ENCODE assay signal across 32 mouse cellular contexts in the genomic region with DNA sequence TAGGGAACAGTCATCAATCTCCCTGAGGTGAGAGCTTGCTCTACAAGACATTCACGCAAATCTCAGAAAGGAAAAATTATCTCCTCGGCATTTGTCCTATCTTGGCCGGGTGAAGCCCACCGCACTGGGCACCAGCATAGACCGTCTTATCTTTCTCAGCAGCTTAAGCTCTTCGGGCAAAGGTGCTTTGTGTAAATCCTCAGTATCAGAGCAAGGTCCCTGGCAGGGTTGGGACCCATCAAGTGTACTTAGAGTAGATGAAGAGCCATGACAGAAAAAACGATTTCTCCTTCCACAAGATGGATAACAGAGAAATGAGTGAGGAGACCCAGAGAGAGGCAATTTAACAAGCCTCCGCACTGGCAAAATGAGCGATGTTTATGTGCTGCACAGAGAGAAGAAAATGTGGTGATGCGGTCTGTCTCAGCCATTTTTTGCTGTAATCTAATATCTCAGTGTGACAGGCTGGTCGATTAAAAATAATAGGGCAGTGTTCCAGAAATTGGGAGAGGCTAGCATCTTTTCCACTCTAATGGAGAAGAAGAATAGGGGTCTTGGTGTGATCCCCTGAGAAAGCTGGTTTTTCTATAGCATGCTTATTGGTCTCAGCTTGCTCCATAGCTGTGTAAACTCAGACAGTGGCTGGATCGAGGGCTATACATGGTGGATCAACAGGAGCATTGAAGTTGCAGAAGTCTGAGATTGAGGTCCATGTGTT.
A peak's percentile ranks its signal among the peaks of the same experiment; 100 is the strongest.
DNase-seq lines count a peak whose midpoint lies in the region; ATAC-seq and TF ChIP-seq lines count a peak whose summit lies in the region.
"Had no signal": no experiment of that assay in that cellular context is flagged by ENCODE, and none has a peak within 500 bp of the region (broad histone marks: within the 10 kb centered on the region; RNA-seq: fewer than 3 reads in every experiment).

No protein-coding gene starts in this region.

- DNase-seq in hindbrain, embryonic 11.5 days (ENCODE audit: low spot score) = no peak
- no peak for DNase-seq in hindbrain, embryonic 10.5 days (ENCODE audit: low spot score)
- no peak for DNase-seq in neural tube, embryonic 10.5 days (ENCODE audit: extremely low spot score, low spot score)
- peak; percentile 10 for DNase-seq in hindbrain, postnatal 0 days (ENCODE audit: low spot score)
- no peak for DNase-seq in urinary bladder, postnatal 36 days (ENCODE audit: low spot score in 2 of 2)
- no peak for DNase-seq in Muller cell, postnatal 12 days (ENCODE audit: inconsistent ontology term)
- DNase-seq: adrenal gland, postnatal 10 days; cerebellum, adult 11 months; cerebellum, adult 9-11 months; gastrocnemius, adult 2 months; gastrocnemius, postnatal 36 days; heart, adult 2 months; heart, postnatal 10 days; kidney, adult 11 months; kidney, postnatal 25 days; liver; lung, embryonic 14.5 days; lung, postnatal 14 days; right cerebral cortex, adult 18-20 months; thymus, adult 18-20 months; thymus, postnatal 25 days had no signal

- peak overlapping the region; percentile 42; the same call in 1 of the 2 replicates for H3K27ac ChIP-seq in hindbrain, embryonic 11.5 days (ENCODE audit: low read depth, low read length)
- H3K27ac ChIP-seq in hindbrain, embryonic 10.5 days = no peak overlapping the region
- 0 out of 2 replicates have a peak overlapping the region, but pooled peaks have one; percentile 24 for H3K27ac ChIP-seq in neural tube, embryonic 13.5 days (replicated peaks)
- H3K27ac ChIP-seq in hindbrain, postnatal 0 days = no peak overlapping the region
- H3K27ac ChIP-seq: gastrocnemius, adult 2 months; heart, adult 2 months; heart, embryonic 13.5 days; kidney, embryonic 15.5 days; liver, embryonic 15.5 days; midbrain, embryonic 12.5 days; stomach, postnatal 0 days had no signal

- TF ChIP-seq CTCF in hindbrain, postnatal 0 days (IDR thresholded peaks at IDR 0.05; ENCODE audit: low read depth) = no peak

- no peaks in the 10 kb centered on the region for H3K9me3 ChIP-seq in hindbrain, embryonic 11.5 days (ENCODE audit: control insufficient read depth, low read length)
- H3K9me3 ChIP-seq in hindbrain, embryonic 10.5 days = no peaks in the 10 kb centered on the region
- H3K9me3 ChIP-seq in neural tube, embryonic 13.5 days = no peaks in the 10 kb centered on the region
- H3K9me3 ChIP-seq in hindbrain, postnatal 0 days (ENCODE audit: low read length) = no peaks in the 10 kb centered on the region
- H3K9me3 ChIP-seq: G1E; heart, embryonic 13.5 days; kidney, embryonic 15.5 days; liver, embryonic 15.5 days; midbrain, embryonic 12.5 days had no signal

- H3K27me3 ChIP-seq in hindbrain, embryonic 11.5 days (ENCODE audit: control insufficient read depth, insufficient read depth, low read length) = no peaks in the 10 kb centered on the region
- H3K27me3 ChIP-seq in hindbrain, embryonic 10.5 days (ENCODE audit: insufficient read depth, poor library complexity, severe bottlenecking) = 0 out of 2 replicates have a peak, but pooled peaks cover 4% of the 10 kb centered on the region
- H3K27me3 ChIP-seq in neural tube, embryonic 13.5 days = no peaks in the 10 kb centered on the region
- no peaks in the 10 kb centered on the region for H3K27me3 ChIP-seq in hindbrain, postnatal 0 days (ENCODE audit: insufficient read depth, low read length)
- H3K27me3 ChIP-seq: heart, embryonic 13.5 days; kidney, embryonic 15.5 days; liver, embryonic 15.5 days; Patski had no signal

- H3K4me1 ChIP-seq in hindbrain, embryonic 11.5 days (replicated peaks; ENCODE audit: control insufficient read depth, insufficient read depth, low read length) = peaks cover 6% of the 10 kb centered on the region; the same call in 1 of the 2 replicates
- H3K4me1 ChIP-seq in hindbrain, embryonic 10.5 days (replicated peaks) = peaks cover 25% of the 10 kb centered on the region
- H3K4me1 ChIP-seq in neural tube, embryonic 13.5 days (replicated peaks) = peaks cover 6% of the 10 kb centered on the region
- H3K4me1 ChIP-seq in hindbrain, postnatal 0 days (ENCODE audit: insufficient read depth, low read length) = no peaks in the 10 kb centered on the region
- H3K4me1 ChIP-seq: kidney, embryonic 15.5 days; liver, embryonic 15.5 days had no signal

- ATAC-seq in hindbrain, embryonic 11.5 days (ENCODE audit: low FRiP score) = no peak
- peak; percentile 50; the same call in 1 of the 2 replicates for ATAC-seq in neural tube, embryonic 13.5 days (ENCODE audit: low read depth)
- no peak for ATAC-seq in hindbrain, postnatal 0 days
- ATAC-seq: forebrain, embryonic 16.5 days; Patski had no signal

- no peaks in the 10 kb centered on the region for H3K36me3 ChIP-seq in hindbrain, embryonic 11.5 days (ENCODE audit: control insufficient read depth, insufficient read depth, low read length)
- no peaks in the 10 kb centered on the region for H3K36me3 ChIP-seq in hindbrain, embryonic 10.5 days
- no peaks in the 10 kb centered on the region for H3K36me3 ChIP-seq in neural tube, embryonic 13.5 days
- H3K36me3 ChIP-seq in hindbrain, postnatal 0 days (ENCODE audit: insufficient read depth, low read length) = no peaks in the 10 kb centered on the region
- H3K36me3 ChIP-seq: G1E; heart, embryonic 13.5 days; kidney, embryonic 15.5 days; liver, embryonic 15.5 days; midbrain, embryonic 12.5 days had no signal

- H3K4me3 ChIP-seq in hindbrain, embryonic 11.5 days (ENCODE audit: low read depth, low read length) = no peak overlapping the region
- no peak overlapping the region for H3K4me3 ChIP-seq in hindbrain, embryonic 10.5 days
- H3K4me3 ChIP-seq in neural tube, embryonic 13.5 days = no peak overlapping the region
- no peak overlapping the region for H3K4me3 ChIP-seq in hindbrain, postnatal 0 days (ENCODE audit: low read length)
- H3K4me3 ChIP-seq: erythroblast, embryonic 14.5 days; gastrocnemius, adult 2 months; heart, adult 2 months; heart, embryonic 13.5 days; kidney, embryonic 15.5 days; liver, embryonic 15.5 days; midbrain, embryonic 12.5 days; myocyte had no signal

- 73% methylated on average over 12 of the region's 12 CpGs for WGBS in hindbrain, embryonic 11.5 days
- WGBS in hindbrain, embryonic 10.5 days = 84% methylated on average over 12 of the region's 12 CpGs
- 71% methylated on average over 12 of the region's 12 CpGs for WGBS in neural tube, embryonic 13.5 days
- whole genome bisulfite sequencing in hindbrain, postnatal 0 days = 56% methylated on average over 12 of the region's 12 CpGs

- no peak overlapping the region for H3K4me2 ChIP-seq in hindbrain, embryonic 11.5 days (replicated peaks; ENCODE audit: low read depth, low read length)
- H3K4me2 ChIP-seq in neural tube, embryonic 13.5 days = no peak overlapping the region
- H3K4me2 ChIP-seq in hindbrain, postnatal 0 days (ENCODE audit: low read depth, low read length) = no peak overlapping the region
- H3K4me2 ChIP-seq: heart, embryonic 13.5 days; kidney, embryonic 15.5 days; liver, embryonic 15.5 days; lung, embryonic 14.5 days; midbrain, embryonic 12.5 days had no signal

- H3K9ac ChIP-seq in hindbrain, embryonic 11.5 days (ENCODE audit: low read depth, low read length) = no peak overlapping the region
- H3K9ac ChIP-seq in neural tube, embryonic 13.5 days = no peak overlapping the region
- no peak overlapping the region for H3K9ac ChIP-seq in hindbrain, postnatal 0 days (replicated peaks; ENCODE audit: low read length)
- H3K9ac ChIP-seq: heart, embryonic 13.5 days; kidney, embryonic 15.5 days; liver, embryonic 15.5 days; lung, embryonic 14.5 days; midbrain, embryonic 12.5 days had no signal

Comparison
In these comparisons a context has a peak if more than half of its experiments do, and no peak if none do; other contexts are left out.
1. H3K27ac ChIP-seq: peak in hindbrain, embryonic 11.5 days (single experiment) and neural tube, embryonic 13.5 days (single experiment); none in hindbrain, embryonic 10.5 days (single experiment) and hindbrain, postnatal 0 days (single experiment).